Mouse (Mus musculus): ENCODE data around the gene Ide. TPM values are rescaled to one million over a fixed set of nuclear protein-coding genes. Genes with fewer than 3 reads are reported as not detected.

Gene Ide
- polyA plus RNA-seq, 1 experiment from 2014 or later, result 51.3 TPM

DNA sequence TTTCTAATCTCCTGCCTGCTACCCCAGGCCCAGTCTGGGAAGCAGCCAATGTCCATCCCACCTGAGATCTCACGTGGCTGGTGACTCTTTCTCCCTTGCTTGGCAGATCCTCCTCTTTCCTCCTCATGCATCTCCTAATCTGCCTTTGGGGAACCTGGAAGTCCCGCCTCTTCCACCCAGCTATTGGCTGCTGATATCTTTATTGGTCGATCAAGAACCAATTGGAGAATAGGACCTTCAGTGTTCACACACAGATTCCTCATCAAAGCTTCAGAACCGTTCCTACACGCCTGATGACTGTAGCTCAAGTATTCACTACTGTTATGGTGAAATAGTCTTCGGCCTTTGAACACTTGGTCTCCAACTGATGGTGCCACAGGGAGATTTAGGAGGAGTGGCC lies 85.5 kb downstream of the Ide start:
- DNase-seq (no peak), ATAC-seq (ENCODE audit: insufficient read depth) (no peak)
- 58% methylated on average over 6 of the region's 6 CpGs for WGBS
- Histone ChIP-seq H3K27ac (ENCODE audit: low read depth) (no peak overlapping the region), H3K4me2 (no peak overlapping the region), H3K4me3 (ENCODE audit: low read depth, low read length) (no peak overlapping the region), H3K4me1 (ENCODE audit: insufficient read depth) (no peaks in the 10 kb centered on the region), H3K36me3 (ENCODE audit: insufficient read depth) (no peaks in the 10 kb centered on the region), H3K9me3 (ENCODE audit: low read depth, low read length) (no peaks in the 10 kb centered on the region), H3K27me3 (ENCODE audit: insufficient read depth, low read length) (no peaks in the 10 kb centered on the region), H3K9ac (no peak overlapping the region)
- TF ChIP-seq CTCF (IDR thresholded peaks at IDR 0.05; ENCODE audit: low read depth), result no peak

- no peak for TF ChIP-seq CTCF (IDR thresholded peaks at IDR 0.05; ENCODE audit: low read depth)
- ATAC-seq (ENCODE audit: insufficient read depth), result no peak
- no peak for DNase-seq
- H3K27me3 ChIP-seq (ENCODE audit: insufficient read depth, low read length), result no peaks in the 10 kb centered on the region
- H3K4me1 ChIP-seq (ENCODE audit: insufficient read depth), result no peaks in the 10 kb centered on the region
- no peak overlapping the region for H3K4me2 ChIP-seq
- H3K9ac ChIP-seq, result no peak overlapping the region
- H3K4me3 ChIP-seq (ENCODE audit: low read depth, low read length), result no peak overlapping the region
- no peak overlapping the region for H3K27ac ChIP-seq (ENCODE audit: low read depth)
- no peaks in the 10 kb centered on the region for H3K9me3 ChIP-seq (ENCODE audit: low read depth, low read length)
- H3K36me3 ChIP-seq (ENCODE audit: insufficient read depth), result no peaks in the 10 kb centered on the region
- 68% methylated on average over 3 of the region's 3 CpGs for WGBS
Observed at GRCm38 (mm10) chr19:37248199-37248598, 89.5 kb downstream of the Ide start.

- DNase-seq (no peak), ATAC-seq (ENCODE audit: insufficient read depth) (no peak)
- no peak overlapping the region for H3K4me3 ChIP-seq (ENCODE audit: low read depth, low read length)
- no peak for TF ChIP-seq CTCF (IDR thresholded peaks at IDR 0.05; ENCODE audit: low read depth)
- H3K4me1 ChIP-seq (ENCODE audit: insufficient read depth), result no peaks in the 10 kb centered on the region
- 32% methylated on average over 3 of the region's 3 CpGs for WGBS
- no peaks in the 10 kb centered on the region for H3K27me3 ChIP-seq (ENCODE audit: insufficient read depth, low read length)
- no peak overlapping the region for H3K9ac ChIP-seq
- no peaks in the 10 kb centered on the region for H3K36me3 ChIP-seq (ENCODE audit: insufficient read depth)
- H3K27ac ChIP-seq (ENCODE audit: low read depth), result no peak overlapping the region
- no peaks in the 10 kb centered on the region for H3K9me3 ChIP-seq (ENCODE audit: low read depth, low read length)
- no peak overlapping the region for H3K4me2 ChIP-seq
Observed at GRCm38 (mm10) chr19:37246859-37247258, 90.8 kb downstream of the Ide start.

DNA sequence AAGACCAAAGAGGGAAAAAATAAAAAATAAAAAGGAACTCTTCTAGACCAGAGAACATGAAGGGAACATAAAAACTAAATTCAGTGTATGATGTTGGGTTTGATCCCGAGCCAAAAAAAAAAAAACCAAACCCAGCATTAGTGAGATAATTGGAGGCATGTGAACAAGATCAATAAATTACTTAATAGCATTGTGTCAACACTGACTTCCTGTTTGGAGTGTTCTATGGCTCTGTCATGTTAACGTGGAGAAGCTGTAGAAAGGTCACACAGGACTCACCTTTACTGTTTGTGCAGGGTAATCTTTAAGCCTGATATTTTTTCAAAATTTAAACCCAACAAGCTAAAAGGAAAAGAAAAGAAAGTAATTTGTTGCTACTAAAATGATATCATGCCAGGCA lies 94.9 kb downstream of the Ide start:
- Histone ChIP-seq H3K4me3 (ENCODE audit: low read depth, low read length) (no peak overlapping the region), H3K4me2 (no peak overlapping the region), H3K36me3 (ENCODE audit: insufficient read depth) (no peaks in the 10 kb centered on the region), H3K27ac (ENCODE audit: low read depth) (no peak overlapping the region), H3K9ac (no peak overlapping the region), H3K27me3 (ENCODE audit: insufficient read depth, low read length) (no peaks in the 10 kb centered on the region), H3K9me3 (ENCODE audit: low read depth, low read length) (no peaks in the 10 kb centered on the region), H3K4me1 (ENCODE audit: insufficient read depth) (no peaks in the 10 kb centered on the region)
- TF ChIP-seq CTCF (IDR thresholded peaks at IDR 0.05; ENCODE audit: low read depth), result no peak
- ATAC-seq (ENCODE audit: insufficient read depth) (no peak), DNase-seq (no peak)
- 32% methylated on average over 2 of the region's 2 CpGs for WGBS

DNA sequence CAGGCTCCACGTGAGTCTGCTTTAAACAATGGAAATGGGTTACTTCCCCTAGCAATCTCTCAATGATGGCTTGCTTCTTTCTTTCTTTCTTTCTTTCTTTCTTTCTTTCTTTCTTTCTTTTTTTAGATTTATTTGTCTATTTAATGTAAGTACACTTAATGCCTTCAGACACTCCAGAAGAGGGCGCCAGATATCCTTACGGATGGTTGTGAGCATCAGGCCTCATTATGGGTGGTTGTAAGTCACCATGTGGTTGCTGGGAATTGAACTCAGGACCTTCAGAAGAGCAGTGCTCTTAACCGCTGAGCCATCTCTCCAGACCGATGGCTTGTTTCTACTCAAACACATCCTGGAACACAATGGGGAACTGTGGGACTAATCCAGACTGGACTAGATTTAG lies 96.5 kb downstream of the Ide start:
- 66% methylated on average over 5 of the region's 5 CpGs for WGBS

GRCm38 (mm10) chr19:37239096-37239495 lies 98.6 kb downstream of the Ide start:
- DNase-seq (peak; percentile 88), ATAC-seq (ENCODE audit: insufficient read depth) (no peak; the same call in 1 of the 2 replicates)
- Histone ChIP-seq H3K27ac (ENCODE audit: low read depth) (no peak overlapping the region), H3K4me3 (ENCODE audit: low read depth, low read length) (no peak overlapping the region), H3K9ac (no peak overlapping the region), H3K36me3 (ENCODE audit: insufficient read depth) (no peaks in the 10 kb centered on the region), H3K27me3 (ENCODE audit: insufficient read depth, low read length) (peaks cover 15% of the 10 kb centered on the region), H3K4me1 (ENCODE audit: insufficient read depth) (no peaks in the 10 kb centered on the region), H3K4me2 (no peak overlapping the region), H3K9me3 (ENCODE audit: low read depth, low read length) (no peaks in the 10 kb centered on the region)
- TF ChIP-seq CTCF (IDR thresholded peaks at IDR 0.05; ENCODE audit: low read depth), result no peak
- WGBS, result 19% methylated on average over 4 of the region's 4 CpGs

More for the DNA sequence above, 96.5 kb downstream of the Ide start:
- TF ChIP-seq CTCF (IDR thresholded peaks at IDR 0.05; ENCODE audit: low read depth), result peak; percentile 25; the same call in 1 of the 2 replicates
- no peaks in the 10 kb centered on the region for H3K4me1 ChIP-seq (ENCODE audit: insufficient read depth)
- no peaks in the 10 kb centered on the region for H3K9me3 ChIP-seq (ENCODE audit: low read depth, low read length)
- no peak overlapping the region for H3K4me2 ChIP-seq
- no peak overlapping the region for H3K27ac ChIP-seq (ENCODE audit: low read depth)
- no peak overlapping the region for H3K9ac ChIP-seq
- ATAC-seq (ENCODE audit: insufficient read depth), result no peak
- H3K27me3 ChIP-seq (ENCODE audit: insufficient read depth, low read length), result 0 out of 2 replicates have a peak, but pooled peaks cover 3% of the 10 kb centered on the region
- DNase-seq, result no peak
- H3K36me3 ChIP-seq (ENCODE audit: insufficient read depth), result no peaks in the 10 kb centered on the region
- H3K4me3 ChIP-seq (ENCODE audit: low read depth, low read length), result no peak overlapping the region

DNA sequence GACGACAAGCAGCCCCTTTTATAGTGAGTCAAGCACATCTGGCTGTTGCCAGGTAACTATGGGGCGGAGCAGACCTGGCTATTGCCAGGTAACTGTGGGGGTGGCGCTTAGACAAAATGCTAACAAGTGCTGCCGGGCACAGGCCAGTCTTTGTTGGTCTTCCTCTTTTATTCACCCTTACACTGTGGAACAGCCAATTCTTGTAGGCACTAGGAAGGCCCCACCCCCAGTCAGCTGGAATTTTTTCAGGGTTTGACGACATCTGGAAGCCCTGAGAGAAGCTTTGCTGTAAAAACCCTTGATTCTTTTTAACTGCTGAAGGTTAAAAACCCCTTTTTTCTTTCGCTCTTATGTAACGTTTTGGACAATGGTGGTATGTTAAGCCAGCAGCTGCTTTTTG lies 99.0 kb downstream of the Ide start:
- H3K9me3 ChIP-seq (ENCODE audit: low read depth, low read length), result no peaks in the 10 kb centered on the region
- H3K4me3 ChIP-seq (ENCODE audit: low read depth, low read length), result no peak overlapping the region
- no peak overlapping the region for H3K9ac ChIP-seq
- peak overlapping the region; percentile 12; the same call in 1 of the 2 replicates for H3K4me2 ChIP-seq
- no peak overlapping the region for H3K27ac ChIP-seq (ENCODE audit: low read depth)
- H3K4me1 ChIP-seq (ENCODE audit: insufficient read depth), result no peaks in the 10 kb centered on the region; the same call in 1 of the 2 replicates
- no peaks in the 10 kb centered on the region for H3K36me3 ChIP-seq (ENCODE audit: insufficient read depth)
- peaks cover 19% of the 10 kb centered on the region for H3K27me3 ChIP-seq (ENCODE audit: insufficient read depth, low read length)
- DNase-seq (peak; percentile 23), ATAC-seq (ENCODE audit: insufficient read depth) (no peak)
- WGBS, result 21% methylated on average over 7 of the region's 7 CpGs
- no peak for TF ChIP-seq CTCF (IDR thresholded peaks at IDR 0.05; ENCODE audit: low read depth)

Data from lung, embryonic 14.5 days (tissue).